Mouse (Mus musculus) G1E (cell line): ENCODE results near the gene Sstr4. TPM values are rescaled to one million over a fixed set of nuclear protein-coding genes. Genes with fewer than 3 reads are reported as not detected.

Source experiments
- ATAC-seq: 2 replicates; pipeline ENCODE4 v1.8.0; 2016; ENCODE audit warnings: mild to moderate bottlenecking; ENCODE audit not compliant: insufficient number of reproducible peaks, poor library complexity, low FRiP score, severe bottlenecking; ENCODE audit errors: extremely low read depth
- DNase-seq: peaks from one replicate; pipeline ENCODE4 v3.0.0; 2012; ENCODE audit warnings: low spot score
- H3K27me3 ChIP-seq: 2 replicates; pipeline ENCODE4 v1.6.1; 2012; ENCODE audit warnings: mild to moderate bottlenecking, low read length, inconsistent platforms; ENCODE audit not compliant: insufficient read depth
- H3K36me3 ChIP-seq: replicated peaks from 2 replicates; pipeline ENCODE3; 2012; ENCODE audit warnings: mild to moderate bottlenecking, inconsistent platforms
- H3K4me1 ChIP-seq: 2 replicates; pipeline ENCODE4 v1.6.1; 2012; ENCODE audit warnings: low read depth, low read length, inconsistent platforms, mixed read lengths; ENCODE audit not compliant: insufficient read depth
- H3K4me3 ChIP-seq: 2 replicates; pipeline ENCODE4 v1.5.1; 2012; ENCODE audit warnings: low read depth, mild to moderate bottlenecking, inconsistent platforms, low read length, moderate library complexity, mixed read lengths
- H3K9me3 ChIP-seq: replicated peaks from 2 replicates; pipeline ENCODE4 v1.6.1; 2012; ENCODE audit warnings: inconsistent platforms
- CTCF ChIP-seq: IDR thresholded peaks from 2 replicates; pipeline ENCODE4 v1.5.1; 2012; ENCODE audit warnings: low read depth, low read length, inconsistent platforms, mixed read lengths
- GATA1 ChIP-seq: IDR thresholded peaks from 2 replicates; pipeline ENCODE4 v1.6.1; 2012; ENCODE audit warnings: borderline replicate concordance, low read length, inconsistent platforms, mixed read lengths
- GATA2 ChIP-seq: IDR thresholded peaks from 2 replicates; pipeline ENCODE4 v1.6.1; 2012; ENCODE audit warnings: low read depth, low read length, inconsistent platforms, borderline replicate concordance
- POLR2AphosphoS5 ChIP-seq: IDR thresholded peaks from 2 replicates; pipeline ENCODE4 v1.6.1; 2012; ENCODE audit warnings: low read depth, low read length, inconsistent platforms; ENCODE audit not compliant: insufficient replicate concordance
- TAL1 ChIP-seq: conservative IDR thresholded peaks from 2 replicates; pipeline ENCODE4 v1.6.1; 2012; ENCODE audit warnings: low read depth, low read length, inconsistent platforms, mixed read lengths
- polyA plus RNA-seq: library from polyadenylated mRNA; stranded (reverse); fragments of >175 nt; gene quantifications from 2 replicates; pipeline ENCODE4 v1.2.3, GENCODE M21; 2012
- total RNA-seq, 2 experiments: library from RNA; stranded (forward) in 1 of 2; stranded (reverse) in 1 of 2; fragments of 200-1000 nt in 1 of 2; fragments of >200 nt in 1 of 2; fragmentation: Nextera tagmentation in 1 of 2; gene quantifications; 2 replicates each; pipeline ENCODE4 v1.2.3; 2014 to 2017

Gene Sstr4
- total and polyA plus RNA-seq, 3 experiments = not detected

DNA sequence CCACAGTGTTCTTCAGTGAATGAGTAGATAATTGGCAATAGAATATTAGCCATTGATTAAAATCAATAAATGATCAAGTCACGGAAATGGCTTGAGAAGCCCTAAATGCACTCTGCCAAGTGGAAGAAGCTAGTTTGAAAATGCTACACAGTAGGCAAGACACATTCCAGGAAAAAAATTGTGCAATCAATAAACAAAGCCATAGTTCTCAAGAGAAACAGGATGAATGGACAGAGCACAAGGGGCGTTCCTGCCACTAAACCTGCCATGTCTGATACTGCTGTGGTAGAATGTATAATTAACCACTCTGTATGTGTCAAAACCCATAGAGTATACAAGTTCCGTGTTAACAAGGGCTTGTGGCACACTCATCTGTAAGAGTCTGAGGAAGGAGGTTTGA lies 32.4 kb downstream of the Sstr4 start:
- H3K4me3 ChIP-seq = no peak overlapping the region
- DNase-seq = no peak
- no peaks in the 10 kb centered on the region for H3K4me1 ChIP-seq
- ATAC-seq = no peak
- no peaks in the 10 kb centered on the region for H3K36me3 ChIP-seq
- H3K27me3 ChIP-seq = no peaks in the 10 kb centered on the region
- H3K9me3 ChIP-seq = peaks cover 7% of the 10 kb centered on the region
- TF ChIP-seq TAL1 = no peak
- no peak for TF ChIP-seq POLR2AphosphoS5
- no peak for TF ChIP-seq GATA2
- TF ChIP-seq CTCF = no peak
- no peak for TF ChIP-seq GATA1

GRCm38 (mm10) chr2:148428523-148428922 lies 33.4 kb downstream of the Sstr4 start:
- Histone ChIP-seq H3K36me3 (no peaks in the 10 kb centered on the region), H3K4me3 (no peak overlapping the region), H3K4me1 (no peaks in the 10 kb centered on the region), H3K27me3 (no peaks in the 10 kb centered on the region), H3K9me3 (peaks cover 12% of the 10 kb centered on the region)
- no peak for ATAC-seq
- no peak for DNase-seq
- TF ChIP-seq GATA2 (no peak), TAL1 (no peak)

DNA sequence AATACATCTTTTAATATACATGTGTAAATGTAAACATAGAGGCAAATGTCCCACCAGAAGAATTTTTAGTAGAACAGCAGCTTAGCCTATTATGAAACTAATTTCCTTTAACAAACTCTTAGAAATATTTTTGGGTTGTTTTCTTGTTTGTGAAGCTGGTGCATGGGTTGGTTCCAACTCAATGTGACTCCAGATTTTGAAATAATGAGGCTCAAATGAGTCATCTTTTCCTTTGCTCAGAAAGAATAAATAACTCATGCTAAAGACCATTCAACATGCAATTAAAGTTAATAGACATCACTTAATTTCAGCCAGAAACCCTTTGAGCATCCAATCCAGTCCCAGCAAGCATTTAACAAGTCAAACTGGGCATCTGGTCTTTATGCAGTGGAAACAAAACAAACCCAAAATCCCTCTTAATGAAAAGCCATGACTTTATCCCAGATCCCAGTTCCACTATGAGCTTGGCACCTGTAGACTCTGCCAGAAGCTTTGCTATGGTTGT lies 33.9 kb downstream of the Sstr4 start:
- no peak for DNase-seq
- TF ChIP-seq GATA2 = no peak
- Histone ChIP-seq H3K36me3 (no peaks in the 10 kb centered on the region), H3K4me3 (no peak overlapping the region), H3K27me3 (no peaks in the 10 kb centered on the region), H3K9me3 (peaks cover 12% of the 10 kb centered on the region), H3K4me1 (no peaks in the 10 kb centered on the region)
- no peak for ATAC-seq

DNA sequence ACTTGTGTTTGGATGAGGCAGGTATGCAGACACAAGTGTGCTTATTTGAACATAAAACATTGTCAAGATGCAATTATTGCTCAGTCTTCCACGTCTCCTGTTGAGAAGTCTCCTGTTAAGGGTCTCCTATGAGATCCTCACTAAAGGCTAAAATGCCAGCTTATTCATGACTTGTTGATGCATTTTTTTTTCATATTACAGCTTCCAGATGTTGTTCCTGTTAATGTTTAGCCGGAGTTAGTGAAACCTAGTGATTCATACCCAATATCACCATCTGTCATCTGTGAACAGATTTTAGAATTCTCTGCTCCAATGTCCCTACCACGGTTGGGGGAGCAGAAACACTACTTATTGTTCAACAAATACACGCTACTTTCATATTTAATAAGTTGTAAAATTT lies 35.8 kb downstream of the Sstr4 start:
- Histone ChIP-seq H3K36me3 (no peaks in the 10 kb centered on the region), H3K27me3 (no peaks in the 10 kb centered on the region), H3K4me1 (no peaks in the 10 kb centered on the region), H3K4me3 (no peak overlapping the region), H3K9me3 (peaks cover 14% of the 10 kb centered on the region)
- TF ChIP-seq TAL1 (no peak), POLR2AphosphoS5 (no peak), GATA2 (no peak), GATA1 (no peak), CTCF (no peak)
- no peak for DNase-seq
- no peak for ATAC-seq

DNA sequence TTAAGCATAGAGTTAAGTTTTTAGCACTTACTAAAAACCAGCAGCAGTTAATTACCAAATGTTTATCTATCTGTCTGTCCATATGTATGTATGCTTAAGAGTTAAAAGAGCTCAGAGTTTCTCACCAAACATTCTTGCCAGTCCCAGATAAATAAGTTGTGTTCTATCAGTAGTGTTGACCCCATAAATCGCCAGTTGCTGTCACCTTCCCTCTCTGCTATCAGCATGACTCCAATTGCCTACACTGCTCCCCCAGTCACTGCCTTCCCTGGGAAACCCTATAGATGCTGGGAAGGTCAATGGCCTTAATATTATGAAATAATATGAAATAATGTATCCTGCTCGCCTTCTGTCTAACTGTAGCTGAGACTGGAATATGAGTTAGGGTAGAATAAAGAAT lies 37.2 kb downstream of the Sstr4 start:
- H3K4me1 ChIP-seq = no peaks in the 10 kb centered on the region
- no peak for ATAC-seq
- H3K27me3 ChIP-seq = no peaks in the 10 kb centered on the region
- no peaks in the 10 kb centered on the region for H3K36me3 ChIP-seq
- no peak for DNase-seq
- peaks cover 18% of the 10 kb centered on the region for H3K9me3 ChIP-seq
- no peak overlapping the region for H3K4me3 ChIP-seq
- TF ChIP-seq POLR2AphosphoS5 (no peak), TAL1 (no peak), GATA2 (no peak), CTCF (no peak), GATA1 (no peak)

DNA sequence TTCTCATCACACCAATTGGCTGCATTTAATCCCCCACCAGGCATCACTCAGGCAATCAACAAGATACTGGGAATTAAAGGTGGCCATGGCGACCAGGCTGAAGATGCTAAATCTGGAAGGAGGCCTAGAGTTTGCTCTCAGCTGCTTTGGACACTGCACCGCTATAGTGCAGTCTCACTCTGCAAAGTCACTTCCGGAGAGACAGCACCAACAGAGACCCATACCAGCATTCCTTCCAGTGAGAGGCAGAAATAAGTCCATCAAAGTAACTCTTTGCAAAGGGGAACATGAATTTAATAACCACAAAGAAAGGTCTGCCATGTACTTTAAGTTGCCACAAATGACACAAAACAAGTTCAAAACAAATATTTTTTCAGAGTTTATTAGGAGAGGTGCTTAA lies 41.1 kb downstream of the Sstr4 start:
- Histone ChIP-seq H3K36me3 (no peaks in the 10 kb centered on the region), H3K27me3 (no peaks in the 10 kb centered on the region), H3K9me3 (peaks cover 33% of the 10 kb centered on the region), H3K4me3 (no peak overlapping the region), H3K4me1 (no peaks in the 10 kb centered on the region)
- ATAC-seq = no peak
- no peak for DNase-seq
- TF ChIP-seq TAL1 = no peak
- TF ChIP-seq GATA1 = no peak
- TF ChIP-seq POLR2AphosphoS5 = no peak
- TF ChIP-seq CTCF = no peak
- no peak for TF ChIP-seq GATA2

DNA sequence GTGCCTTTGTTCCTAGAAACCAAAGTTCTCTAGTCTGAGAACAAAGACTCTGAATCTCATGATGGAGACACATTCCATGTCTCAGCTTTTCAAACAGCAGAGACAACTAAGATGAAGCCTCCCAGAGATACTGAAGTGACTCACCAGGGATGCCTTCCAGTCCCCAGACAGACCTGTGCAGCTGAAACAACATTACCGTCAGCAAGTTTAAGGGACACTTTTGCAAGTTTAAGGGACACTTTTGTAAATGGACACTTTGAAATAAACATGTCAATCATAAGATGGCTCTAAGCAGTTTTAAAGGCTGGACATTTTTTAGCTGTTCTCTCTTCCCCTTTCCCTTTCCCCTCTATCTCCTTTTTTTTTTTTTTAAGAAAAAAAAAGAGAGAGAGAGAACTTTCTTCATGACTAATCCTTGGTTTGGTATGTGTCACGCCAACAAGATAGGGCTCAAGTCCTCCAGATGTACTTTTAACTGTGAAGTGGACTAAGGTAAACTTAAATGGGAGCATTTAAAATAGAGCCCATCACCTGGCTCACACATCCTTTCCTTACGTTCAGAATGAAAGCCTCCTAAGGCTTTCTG lies 44.6 kb downstream of the Sstr4 start:
- no peak overlapping the region for H3K4me3 ChIP-seq
- no peak for TF ChIP-seq GATA2
- TF ChIP-seq TAL1 = no peak
- TF ChIP-seq GATA1 = no peak
- no peak for TF ChIP-seq POLR2AphosphoS5
- no peak for TF ChIP-seq CTCF
- H3K36me3 ChIP-seq = no peaks in the 10 kb centered on the region

More for the DNA sequence above, 44.6 kb downstream of the Sstr4 start:
- DNase-seq (no peak), ATAC-seq (no peak)
- peaks cover 53% of the 10 kb centered on the region for H3K9me3 ChIP-seq
- no peaks in the 10 kb centered on the region for H3K4me1 ChIP-seq
- H3K27me3 ChIP-seq = no peaks in the 10 kb centered on the region; the same call in 1 of the 2 replicates
